Mouse (Mus musculus): ENCODE results near the gene Mmrn1.
"Not testable (repeated sequence)": the region's sequence is repeated elsewhere in the genome, so short reads cannot be mapped to it uniquely, and the experiment has no call there.

The Mmrn1 gene

DNA sequence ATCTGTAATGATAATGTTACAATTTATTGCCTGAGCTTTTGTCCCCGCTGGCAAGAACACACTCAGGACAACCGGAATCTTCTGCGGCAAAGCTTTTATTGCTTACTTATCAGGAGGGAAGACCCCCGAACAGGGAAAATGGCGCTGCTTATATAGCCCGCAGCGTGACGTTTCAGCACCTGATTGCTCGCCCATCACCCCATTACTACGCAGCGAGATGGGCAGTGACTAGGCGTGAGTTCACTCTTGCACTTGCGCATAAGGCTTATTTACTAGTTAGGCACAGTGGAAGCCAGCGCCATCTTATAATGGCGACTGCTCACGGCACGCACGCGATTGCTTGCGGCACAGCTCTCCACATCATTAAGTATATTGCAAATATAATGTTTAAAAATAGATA, at the start of gene Mmrn1:
TSS of gene Mmrn1 (plus strand) at position 301 of the 400 bp plus-strand sequence.
- not testable (repeated sequence) for DNase-seq (ENCODE audit: low read depth, low spot score)

DNA sequence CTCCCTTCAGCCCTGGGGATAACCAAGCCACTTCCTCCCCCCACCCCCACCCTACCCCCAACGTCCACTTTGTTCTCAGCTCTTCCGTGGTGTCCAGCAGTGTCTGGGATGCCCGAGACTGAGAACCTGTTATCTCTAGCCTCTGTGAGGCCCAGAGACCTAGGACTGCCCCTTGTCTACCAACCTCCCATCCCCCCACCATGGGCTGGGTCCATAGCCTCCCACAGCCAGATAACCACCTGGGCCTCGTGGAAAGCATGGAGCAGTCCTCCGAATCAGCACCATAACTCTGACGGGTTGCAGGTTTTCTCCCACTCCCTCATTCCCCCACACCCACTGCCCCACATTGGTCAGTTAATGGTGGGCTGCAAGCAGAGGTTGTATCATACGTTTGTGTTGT, 44.4 kb upstream of the Mmrn1 start:
- no peak for DNase-seq (ENCODE audit: low read depth, low spot score)

DNA sequence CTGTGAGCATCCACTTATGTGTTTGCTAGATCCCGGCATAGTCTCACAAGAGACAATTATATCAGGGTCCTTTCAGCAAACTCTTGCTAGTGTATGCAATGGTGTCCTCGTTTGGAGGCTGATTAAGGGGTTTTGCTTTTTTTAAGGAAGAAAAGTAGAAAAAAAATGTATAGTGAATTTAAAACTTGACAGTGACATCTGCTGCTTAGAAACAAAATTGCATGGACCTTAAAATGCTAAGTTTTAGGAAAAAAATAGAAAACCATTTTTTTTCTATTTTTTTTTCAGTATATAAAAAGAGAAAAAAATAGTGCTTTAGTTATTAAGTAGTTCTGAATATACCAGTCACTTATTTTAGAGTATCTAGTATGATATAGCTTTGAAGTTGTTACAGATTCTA, 43.2 kb upstream of the Mmrn1 start:
- no peak for DNase-seq (ENCODE audit: low read depth, low spot score)

DNA sequence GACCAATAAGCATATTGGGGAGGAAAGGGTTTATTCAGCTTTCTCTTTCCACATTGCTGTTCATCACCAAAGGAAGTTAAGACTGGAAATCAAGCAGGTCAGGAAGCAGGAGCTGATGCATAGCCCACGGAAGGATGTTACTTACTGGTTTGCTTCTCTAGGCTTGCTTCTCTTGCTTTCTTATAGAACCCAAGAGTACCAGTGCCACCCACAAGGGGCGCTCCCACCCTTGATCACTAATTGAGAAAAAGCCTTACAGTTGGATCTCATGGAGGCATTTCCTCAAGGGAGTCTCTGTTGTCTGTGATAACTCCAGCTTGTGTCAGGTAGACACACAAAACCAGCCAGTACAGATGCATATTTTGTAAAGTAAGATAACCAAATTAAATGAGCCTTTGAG, 17.5 kb upstream of the Mmrn1 start:
- no peak for DNase-seq (ENCODE audit: low read depth, low spot score)

DNA sequence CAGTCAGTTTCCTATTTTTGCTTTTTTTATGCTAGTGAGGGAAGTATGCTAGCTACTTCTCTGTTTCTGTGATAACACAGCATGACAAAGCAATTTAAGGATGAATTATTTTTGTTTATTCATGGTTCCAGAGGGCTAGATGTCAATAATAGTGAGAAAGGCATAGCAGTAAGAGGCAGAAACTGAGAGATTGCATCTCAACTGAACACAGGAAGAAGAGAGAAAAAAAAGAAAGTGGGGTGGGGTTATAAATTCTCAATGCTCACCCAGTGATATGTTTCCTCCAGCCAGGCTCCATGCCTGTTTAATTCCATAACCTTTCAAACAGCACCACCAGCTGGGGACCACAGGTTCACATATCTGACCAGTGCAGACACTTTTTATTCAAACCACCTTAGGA, 6.6 kb downstream of the Mmrn1 start:
- peak; percentile 9 for DNase-seq (ENCODE audit: low read depth, low spot score)

DNA sequence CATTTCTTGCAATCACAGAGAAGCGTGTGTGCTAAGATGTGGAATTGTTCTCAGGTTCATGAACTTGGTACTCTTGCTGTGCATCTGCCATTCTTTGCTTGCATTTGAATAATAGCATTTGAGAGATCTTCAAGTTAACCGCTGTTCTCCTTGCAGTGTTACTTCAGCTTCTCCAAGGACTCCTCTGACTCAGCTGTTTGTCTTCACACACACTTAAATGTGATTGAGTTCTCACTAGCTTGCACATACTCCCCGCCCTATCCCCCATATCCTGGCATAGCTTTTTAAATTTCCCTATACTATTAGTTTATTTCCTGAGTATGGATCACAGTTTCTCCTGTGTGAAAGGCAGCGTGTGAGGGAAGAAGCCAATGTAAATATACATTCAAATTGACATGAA, 10.1 kb downstream of the Mmrn1 start:
- DNase-seq (ENCODE audit: low read depth, low spot score), result no peak

DNA sequence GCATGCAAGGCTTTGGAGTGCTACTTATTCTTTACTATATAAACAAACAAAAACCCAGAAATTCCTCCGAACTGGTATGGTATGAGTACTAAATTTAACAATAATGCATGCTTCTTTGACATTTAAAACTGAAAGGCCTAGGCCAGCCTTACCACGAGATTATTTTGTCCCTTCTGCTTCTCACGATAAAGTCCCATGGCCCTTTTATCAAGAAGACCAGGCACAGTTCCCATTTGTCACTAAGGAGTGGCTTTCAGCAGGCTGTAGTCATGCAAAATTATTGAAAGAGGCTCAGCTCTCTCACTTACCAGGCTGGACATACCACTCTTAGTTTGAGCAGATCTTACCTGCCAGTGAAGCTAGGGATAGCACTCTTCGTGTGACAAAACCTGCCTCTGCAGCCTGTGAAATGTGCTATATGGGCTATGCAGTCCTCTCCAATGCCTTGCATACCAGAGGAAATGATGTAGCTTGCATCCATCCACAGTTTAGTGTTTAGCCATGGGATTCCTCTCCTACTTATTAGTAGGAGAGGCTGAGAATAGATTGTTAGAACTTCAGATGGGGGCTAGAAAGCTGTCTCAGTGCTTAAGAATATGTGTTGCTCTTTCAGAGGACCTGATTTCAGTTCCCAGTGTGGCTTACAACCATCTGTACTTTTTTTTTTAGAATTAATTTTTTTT, 10.8 kb downstream of the Mmrn1 start:
- no peak for DNase-seq (ENCODE audit: low read depth, low spot score)

DNA sequence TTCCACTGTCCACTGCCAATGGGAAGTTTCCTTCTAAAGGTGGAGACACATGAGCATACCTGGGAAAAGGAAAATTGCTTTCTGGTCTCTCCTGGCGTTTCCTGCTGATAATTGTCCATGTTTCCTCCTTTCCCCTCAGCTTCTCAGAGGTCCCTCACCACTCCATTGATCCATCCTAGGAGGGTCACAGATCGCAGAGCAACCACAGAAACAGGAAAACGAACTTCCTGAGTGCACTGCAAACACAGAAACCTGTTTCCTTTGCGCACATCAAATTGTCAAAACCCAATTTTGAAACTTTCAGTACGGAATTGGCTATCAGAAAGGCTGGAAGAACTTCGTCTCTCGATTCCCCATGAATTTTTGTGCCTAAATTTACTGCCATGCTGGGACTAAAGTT, 19.4 kb downstream of the Mmrn1 start:
- no peak for DNase-seq (ENCODE audit: low read depth, low spot score)

DNA sequence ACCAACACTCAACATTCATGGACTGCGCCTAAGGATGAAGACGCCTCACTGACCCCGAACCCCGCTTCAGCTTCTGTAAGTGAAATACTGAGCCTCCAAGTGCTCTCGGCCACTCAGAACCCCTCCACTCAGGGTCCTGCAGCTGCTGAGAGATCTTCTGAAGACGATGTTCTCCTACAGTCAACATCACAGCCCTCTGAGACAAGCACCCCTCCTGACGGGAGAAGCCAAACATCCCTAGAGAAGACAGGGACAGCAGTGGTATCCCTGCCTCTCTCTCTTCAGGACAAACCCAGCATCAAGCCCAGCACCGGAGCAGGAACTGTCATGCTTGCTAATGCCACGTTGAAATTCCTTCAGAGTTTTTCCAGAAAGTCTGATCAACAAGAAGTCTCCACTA, 19.8 kb downstream of the Mmrn1 start:
- no peak for DNase-seq (ENCODE audit: low read depth, low spot score)

DNA sequence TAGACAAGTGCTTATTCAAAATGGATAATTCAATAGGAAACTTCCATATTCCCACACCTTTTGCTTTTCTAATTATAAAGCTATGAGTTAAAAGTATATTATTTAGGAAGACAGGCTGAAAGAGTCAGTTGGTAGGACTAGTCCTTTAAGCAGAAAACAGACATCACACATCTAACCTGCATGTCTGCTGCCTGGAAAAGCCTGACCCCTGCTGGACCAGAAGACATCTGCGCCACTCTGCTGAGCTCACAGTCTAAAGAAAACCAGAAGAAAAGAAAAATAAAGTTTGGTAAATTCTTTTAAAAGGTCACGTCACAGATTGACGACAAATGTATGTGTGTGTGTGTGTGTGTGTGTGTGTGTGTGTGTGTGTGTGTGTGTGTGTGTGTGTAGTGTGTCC, 25.6 kb downstream of the Mmrn1 start:
- peak; percentile 37 for DNase-seq (ENCODE audit: low read depth, low spot score)

DNA sequence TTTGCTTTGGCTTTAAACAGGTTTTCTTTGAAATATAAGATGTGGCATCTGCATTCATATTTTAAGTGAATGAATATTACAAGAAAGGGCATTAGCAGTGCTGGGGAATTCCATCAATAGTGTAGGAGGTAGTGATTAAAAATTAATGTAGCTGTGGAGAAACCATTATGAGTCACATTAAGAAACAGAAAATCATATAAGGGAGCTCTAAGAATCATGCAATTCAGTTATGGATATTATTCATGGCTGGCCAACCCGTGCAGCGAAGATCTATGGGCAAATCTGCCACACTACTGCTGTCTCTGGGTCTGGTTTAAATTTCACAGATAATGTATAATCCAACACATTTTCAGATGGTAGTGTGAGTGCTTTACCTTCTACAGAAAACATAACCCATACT, 36.5 kb downstream of the Mmrn1 start:
- no peak for DNase-seq (ENCODE audit: low read depth, low spot score)

DNA sequence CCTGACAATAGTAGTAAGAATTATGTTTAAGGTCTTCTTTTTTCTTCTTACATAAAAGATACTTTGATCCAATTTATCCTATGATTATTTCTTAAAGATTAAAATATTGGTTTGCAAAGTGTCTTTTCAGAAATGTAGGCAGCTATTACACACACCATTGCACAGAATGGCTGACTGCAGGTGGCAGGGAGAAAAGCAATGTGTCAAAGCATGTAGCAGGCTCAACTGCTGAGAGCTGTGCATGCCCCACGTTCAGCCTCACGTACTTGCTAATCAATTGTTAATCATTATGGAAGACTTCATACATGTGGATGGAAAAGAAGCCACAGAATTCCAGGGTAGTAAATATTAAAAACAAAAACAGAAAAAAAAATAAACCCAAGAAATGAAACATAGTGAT, 37.1 kb downstream of the Mmrn1 start:
- DNase-seq (ENCODE audit: low read depth, low spot score), result no peak

DNA sequence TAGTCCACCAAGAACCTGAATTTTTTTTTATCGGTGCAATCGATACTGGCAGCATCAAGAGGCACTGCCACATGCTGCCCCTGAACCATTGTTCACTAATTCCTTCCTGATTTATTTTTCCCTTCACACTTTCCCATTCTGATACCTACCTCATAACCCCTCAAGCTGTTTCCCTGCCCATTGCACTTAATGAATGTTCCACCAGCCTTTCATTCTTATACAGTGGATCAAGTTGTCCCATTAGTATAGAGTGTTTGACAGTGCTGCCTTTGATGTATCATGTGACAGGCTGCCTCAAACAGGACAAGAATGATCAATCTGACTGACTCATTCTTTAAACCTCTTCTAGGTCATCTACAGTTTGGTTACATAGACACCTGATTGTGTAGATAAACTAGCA, 37.9 kb downstream of the Mmrn1 start:
- DNase-seq (ENCODE audit: low read depth, low spot score), result no peak

DNA sequence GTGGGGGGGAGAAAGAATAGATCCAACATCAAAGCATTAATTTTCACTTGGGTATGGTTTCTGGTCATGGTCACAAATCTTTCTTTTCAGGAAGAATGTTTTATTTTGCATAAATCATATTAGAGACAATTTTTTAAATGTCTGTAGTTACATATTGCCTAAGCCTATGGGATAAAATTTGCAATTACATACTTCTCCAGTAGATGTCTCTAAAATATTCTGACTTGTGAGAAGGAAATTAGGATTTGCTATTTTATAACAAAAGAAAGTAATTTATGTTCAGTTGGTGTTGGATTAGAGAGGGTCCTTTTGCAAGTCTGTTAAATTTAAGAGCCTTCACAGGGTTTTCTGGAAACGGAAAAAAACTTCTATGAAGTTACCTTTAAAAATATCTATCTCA, 39.0 kb downstream of the Mmrn1 start:
- DNase-seq (ENCODE audit: low read depth, low spot score), result no peak

DNA sequence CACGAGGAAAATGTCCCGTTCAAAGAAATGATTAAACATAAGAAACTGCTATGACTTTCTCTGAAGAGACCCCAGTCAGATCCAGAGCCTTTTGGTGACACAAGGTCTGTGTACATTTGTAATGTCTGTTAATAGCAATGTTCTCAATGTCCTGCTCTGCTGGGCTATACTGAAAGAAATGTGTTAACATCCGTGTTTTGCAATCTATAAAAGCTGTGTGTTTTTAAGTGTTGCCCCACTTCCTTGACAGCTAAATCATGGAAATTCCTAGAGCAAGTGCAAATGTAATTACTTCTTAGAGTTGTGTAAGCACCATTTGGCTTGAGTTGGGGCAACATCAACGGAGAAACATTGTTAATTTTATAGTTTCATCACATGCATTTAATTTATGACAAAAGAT, 42.2 kb downstream of the Mmrn1 start:
- no peak for DNase-seq (ENCODE audit: low read depth, low spot score)

DNA sequence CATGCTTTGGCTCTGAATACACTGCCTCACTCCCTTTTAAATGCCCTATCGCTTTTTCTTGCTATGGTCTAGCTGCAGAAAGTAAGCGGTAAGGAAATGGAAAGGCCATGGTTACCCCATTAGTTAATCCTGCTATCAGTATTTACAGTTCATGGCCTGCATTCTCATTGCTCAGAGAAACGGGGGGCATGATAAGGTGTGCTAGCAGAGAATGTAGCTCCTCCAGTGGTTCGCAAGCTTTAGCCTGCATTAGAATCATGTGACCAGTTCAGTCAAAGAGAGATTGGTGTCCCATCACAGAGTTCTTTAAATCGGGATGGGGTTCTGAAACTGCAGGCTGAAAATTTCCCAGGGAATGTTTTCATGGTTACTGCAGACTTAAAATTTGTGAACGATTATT, 44.6 kb downstream of the Mmrn1 start:
- no peak for DNase-seq (ENCODE audit: low read depth, low spot score)

DNA sequence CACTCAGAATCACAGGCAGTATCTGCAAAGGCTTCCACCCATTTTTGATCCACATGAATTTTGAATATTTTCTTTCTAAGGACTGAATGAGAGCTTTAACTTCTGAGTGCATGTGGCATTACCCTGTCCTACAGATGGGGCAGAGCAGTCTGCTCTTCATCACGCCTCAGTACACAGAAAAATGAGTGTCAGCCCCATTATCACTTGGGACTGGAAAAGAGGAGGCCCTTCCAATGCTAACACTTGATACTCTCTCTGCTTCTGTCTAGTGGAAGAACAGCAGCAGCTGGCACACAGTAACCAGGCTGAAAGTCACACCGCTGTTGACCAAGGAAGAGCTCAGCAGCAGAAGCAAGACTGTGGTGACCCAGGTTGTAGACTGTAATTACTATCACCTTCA, 46.0 kb downstream of the Mmrn1 start:
- no peak for DNase-seq (ENCODE audit: low read depth, low spot score)

DNA sequence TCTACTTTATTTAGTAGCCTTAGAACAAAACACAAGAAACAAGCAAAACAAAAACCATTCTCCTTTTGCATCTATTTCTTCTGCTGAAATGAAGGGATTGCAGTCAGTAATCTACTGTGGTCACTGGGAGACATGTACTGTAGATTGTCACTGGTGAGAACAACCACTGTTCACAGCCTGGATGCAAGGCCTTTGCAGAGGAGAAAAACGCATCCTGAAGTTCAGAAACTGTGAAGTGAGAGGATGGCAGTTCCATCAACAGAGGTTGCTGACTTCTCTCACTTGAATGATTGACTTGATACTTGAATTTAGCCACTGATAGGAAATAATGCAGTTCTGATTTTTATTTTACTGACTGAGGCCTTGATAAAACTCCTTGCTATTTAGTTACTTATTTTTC, 53.8 kb downstream of the Mmrn1 start:
- no peak for DNase-seq (ENCODE audit: low read depth, low spot score)

DNA sequence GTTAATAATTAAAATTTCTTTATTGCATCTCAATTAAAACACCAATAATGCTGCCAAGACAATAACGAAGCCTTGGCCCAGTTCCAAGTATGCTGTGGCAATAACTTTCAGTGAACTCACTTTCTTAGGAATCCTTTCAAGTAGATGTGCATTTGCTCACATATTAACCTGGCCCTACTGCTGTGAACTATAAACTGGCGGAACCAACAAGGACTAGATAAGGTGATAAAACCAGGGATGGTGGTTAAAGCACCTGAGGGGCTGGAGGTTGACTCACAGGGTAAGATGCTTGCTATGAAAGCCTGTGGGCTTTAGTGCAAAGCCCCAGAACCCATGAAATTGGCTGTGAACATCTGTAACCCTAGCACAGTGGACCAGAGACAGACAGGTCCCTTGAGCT, 54.3 kb downstream of the Mmrn1 start:
- DNase-seq (ENCODE audit: low read depth, low spot score), result no peak

DNA sequence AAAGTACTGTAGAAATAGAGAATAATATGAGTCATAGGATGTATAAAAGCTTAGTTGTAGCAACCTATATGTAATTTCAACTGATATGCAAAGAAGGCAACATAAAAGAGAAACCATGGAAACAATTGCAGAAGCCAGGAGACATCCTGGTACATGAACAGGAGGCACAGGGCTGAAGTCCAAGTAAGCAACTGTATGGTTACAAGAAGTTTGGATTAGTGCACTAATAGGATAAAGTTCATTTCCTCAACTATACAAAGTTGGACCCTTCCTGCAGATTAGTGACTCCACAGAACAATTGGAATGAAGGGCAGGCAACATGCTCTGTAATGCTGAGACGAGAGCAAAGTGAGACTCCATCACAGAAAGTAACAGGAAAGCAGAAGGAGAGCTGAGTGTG, 59.6 kb downstream of the Mmrn1 start:
- DNase-seq (ENCODE audit: low read depth, low spot score), result no peak

DNA sequence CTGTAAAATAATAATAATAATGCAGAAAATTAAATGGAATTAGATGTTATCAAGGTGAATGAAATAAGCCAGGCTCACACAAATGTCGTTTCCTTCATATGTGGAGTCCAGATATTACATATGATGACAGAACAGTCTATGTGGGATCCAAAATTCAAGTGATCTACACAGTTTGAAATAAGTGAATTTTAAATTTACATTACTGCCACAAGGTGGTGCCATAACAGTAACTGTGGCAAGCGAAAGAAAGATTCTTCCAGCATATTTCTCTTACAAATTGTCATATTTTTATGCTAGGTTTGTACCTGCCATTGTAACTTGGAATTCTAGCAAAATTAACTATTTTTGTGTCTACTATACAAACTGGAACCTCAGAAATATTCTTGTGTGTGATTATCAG, 61.1 kb downstream of the Mmrn1 start:
- no peak for DNase-seq (ENCODE audit: low read depth, low spot score)

DNA sequence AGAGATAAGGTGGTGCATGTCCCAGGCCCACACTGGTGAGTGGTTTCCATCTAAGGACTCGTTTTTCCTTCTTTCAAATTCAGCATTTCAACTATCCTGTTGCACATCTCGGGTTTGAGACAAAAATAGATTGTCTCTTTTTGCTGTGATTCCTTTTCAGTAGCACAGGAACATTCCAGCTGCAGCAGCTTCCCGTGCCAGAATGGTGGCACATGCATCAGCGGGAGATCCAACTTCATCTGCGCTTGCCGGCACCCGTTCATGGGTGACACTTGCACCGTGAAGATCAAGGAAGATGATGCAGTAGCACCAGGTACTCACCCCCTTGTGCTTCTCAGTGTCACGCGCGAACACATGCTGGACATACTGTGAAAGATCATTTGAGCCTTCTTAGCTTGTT, 62.1 kb downstream of the Mmrn1 start:
- DNase-seq (ENCODE audit: low read depth, low spot score), result no peak

DNA sequence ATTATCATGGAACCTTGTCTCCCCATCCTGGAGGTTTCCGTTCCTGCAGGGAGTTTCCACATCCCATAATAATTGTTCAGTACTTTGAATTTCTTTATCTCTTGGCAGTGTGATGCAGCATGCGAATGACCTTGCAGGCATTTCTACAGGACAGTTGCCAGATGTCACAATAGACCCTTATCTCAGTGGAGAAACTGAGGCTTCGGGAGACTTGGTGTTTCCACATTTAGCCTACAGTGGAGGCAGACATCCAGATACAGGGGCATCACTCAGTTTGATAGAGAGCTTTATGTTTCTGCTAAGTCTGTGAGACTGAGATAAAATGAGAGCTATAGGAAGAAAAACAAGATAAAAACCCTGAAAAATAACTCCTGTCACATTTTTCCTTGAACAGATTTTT, 63.0 kb downstream of the Mmrn1 start:
- no peak for DNase-seq (ENCODE audit: low read depth, low spot score)

DNA sequence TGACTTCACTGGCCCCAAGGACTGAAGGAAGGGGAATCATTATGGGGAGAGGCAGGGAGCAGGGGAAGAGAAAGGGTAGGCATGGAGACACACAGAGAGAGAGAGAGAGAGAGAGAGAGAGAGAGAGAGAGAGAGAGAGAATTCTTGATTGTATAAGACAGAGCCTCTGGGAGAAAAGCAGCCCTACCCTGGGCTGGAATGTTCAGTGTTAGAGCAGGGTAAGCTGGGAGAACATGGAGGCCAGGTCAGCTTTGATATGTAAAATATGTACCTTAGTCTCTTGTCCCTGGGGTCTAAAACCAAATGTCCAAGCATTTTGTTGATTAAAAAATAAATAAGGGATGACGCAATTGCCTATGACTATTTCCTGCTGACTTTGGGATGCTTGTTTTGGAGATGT, 67.6 kb downstream of the Mmrn1 start:
- no peak for DNase-seq (ENCODE audit: low read depth, low spot score)
